Mouse (Mus musculus): ENCODE measurements around the gene Hoxb3. TPM values are rescaled to one million over a fixed set of nuclear protein-coding genes. Genes with fewer than 3 reads are reported as not detected.

Hoxb3 gene
- polyA plus RNA-seq, 1 experiment from 2014 or later, result 1.1 TPM

GRCm38 (mm10) chr11:96344061-96344877 lies 21.1 kb downstream of the Hoxb3 start:
- Histone ChIP-seq H3K36me3 (ENCODE audit: inconsistent target) (no peaks in the 10 kb centered on the region), H3K4me3 (ENCODE audit: inconsistent target) (no peak overlapping the region), H3K27ac (no peak overlapping the region), H3K79me2 (ENCODE audit: inconsistent target) (no peaks in the 10 kb centered on the region)
- WGBS (ENCODE audit: missing documents), result 95% methylated on average over 40 of the region's 40 CpGs

- WGBS (ENCODE audit: missing documents), result 91% methylated on average over 6 of the region's 6 CpGs
- Histone ChIP-seq H3K36me3 (ENCODE audit: inconsistent target) (no peaks in the 10 kb centered on the region), H3K27ac (no peak overlapping the region), H3K4me3 (ENCODE audit: inconsistent target) (no peak overlapping the region), H3K79me2 (ENCODE audit: inconsistent target) (no peaks in the 10 kb centered on the region)
Measured at GRCm38 (mm10) chr11:96344878-96345159, 21.7 kb downstream of the Hoxb3 start.

GRCm38 (mm10) chr11:96345220-96345892 lies 22.2 kb downstream of the Hoxb3 start:
- Histone ChIP-seq H3K27ac (no peak overlapping the region), H3K79me2 (ENCODE audit: inconsistent target) (no peaks in the 10 kb centered on the region), H3K36me3 (ENCODE audit: inconsistent target) (no peaks in the 10 kb centered on the region), H3K4me3 (ENCODE audit: inconsistent target) (no peak overlapping the region)
- WGBS (ENCODE audit: missing documents), result 69% methylated on average over 42 of the region's 56 CpGs

- Histone ChIP-seq H3K36me3 (ENCODE audit: inconsistent target) (no peaks in the 10 kb centered on the region), H3K79me2 (ENCODE audit: inconsistent target) (no peaks in the 10 kb centered on the region), H3K27ac (no peak overlapping the region), H3K4me3 (ENCODE audit: inconsistent target) (no peak overlapping the region)
- WGBS (ENCODE audit: missing documents), result 80% methylated on average over 34 of the region's 45 CpGs
Measured at GRCm38 (mm10) chr11:96345893-96346806, 23.0 kb downstream of the Hoxb3 start.

GRCm38 (mm10) chr11:96346916-96347520 lies 23.9 kb downstream of the Hoxb3 start:
- 100% methylated on average over 5 of the region's 5 CpGs for WGBS (ENCODE audit: missing documents)
- Histone ChIP-seq H3K79me2 (ENCODE audit: inconsistent target) (no peaks in the 10 kb centered on the region), H3K4me3 (ENCODE audit: inconsistent target) (no peak overlapping the region), H3K27ac (no peak overlapping the region), H3K36me3 (ENCODE audit: inconsistent target) (no peaks in the 10 kb centered on the region)

- 60% methylated on average over 4 of the region's 4 CpGs for WGBS (ENCODE audit: missing documents)
- H3K79me2 ChIP-seq (ENCODE audit: inconsistent target), result no peaks in the 10 kb centered on the region
- H3K27ac ChIP-seq, result no peak overlapping the region
- H3K4me3 ChIP-seq (ENCODE audit: inconsistent target), result no peak overlapping the region
- no peaks in the 10 kb centered on the region for H3K36me3 ChIP-seq (ENCODE audit: inconsistent target)
Measured at GRCm38 (mm10) chr11:96347717-96348116, 24.6 kb downstream of the Hoxb3 start.

GRCm38 (mm10) chr11:96348141-96348928 lies 25.2 kb downstream of the Hoxb3 start:
- Histone ChIP-seq H3K27ac (no peak overlapping the region), H3K79me2 (ENCODE audit: inconsistent target) (no peaks in the 10 kb centered on the region), H3K36me3 (ENCODE audit: inconsistent target) (no peaks in the 10 kb centered on the region), H3K4me3 (ENCODE audit: inconsistent target) (no peak overlapping the region)
- 61% methylated on average over 17 of the region's 21 CpGs for WGBS (ENCODE audit: missing documents)

- H3K27ac ChIP-seq, result no peak overlapping the region
- no peak overlapping the region for H3K4me3 ChIP-seq (ENCODE audit: inconsistent target)
- no peaks in the 10 kb centered on the region for H3K36me3 ChIP-seq (ENCODE audit: inconsistent target)
- no peaks in the 10 kb centered on the region for H3K79me2 ChIP-seq (ENCODE audit: inconsistent target)
- WGBS (ENCODE audit: missing documents), result 92% methylated on average over 3 of the region's 3 CpGs
Measured at GRCm38 (mm10) chr11:96348988-96349387, 25.9 kb downstream of the Hoxb3 start.

GRCm38 (mm10) chr11:96349491-96350340 lies 26.6 kb downstream of the Hoxb3 start:
- Histone ChIP-seq H3K4me3 (ENCODE audit: inconsistent target) (no peak overlapping the region), H3K27ac (no peak overlapping the region), H3K36me3 (ENCODE audit: inconsistent target) (no peaks in the 10 kb centered on the region), H3K79me2 (ENCODE audit: inconsistent target) (no peaks in the 10 kb centered on the region)
- 82% methylated on average over 14 of the region's 14 CpGs for WGBS (ENCODE audit: missing documents)

- Histone ChIP-seq H3K27ac (no peak within 1 kb of the TSS), H3K4me3 (ENCODE audit: inconsistent target) (no peak within 1 kb of the TSS), H3K36me3 (ENCODE audit: inconsistent target) (no peaks in the 10 kb centered on the region), H3K79me2 (ENCODE audit: inconsistent target) (no peaks in the 10 kb centered on the region)
- 92% methylated on average over 2 of the region's 2 CpGs for WGBS (ENCODE audit: missing documents)
Measured at GRCm38 (mm10) chr11:96350341-96350624, 27.2 kb downstream of the Hoxb3 start, which contains the start of gene Hoxb2. TSS of gene Hoxb2 (plus strand) at chr11:96350525.

GRCm38 (mm10) chr11:96350791-96351190 lies 27.7 kb downstream of the Hoxb3 start:
- Histone ChIP-seq H3K4me3 (ENCODE audit: inconsistent target) (no peak overlapping the region), H3K79me2 (ENCODE audit: inconsistent target) (no peaks in the 10 kb centered on the region), H3K36me3 (ENCODE audit: inconsistent target) (no peaks in the 10 kb centered on the region), H3K27ac (no peak overlapping the region)
- WGBS (ENCODE audit: missing documents), result 92% methylated on average over 2 of the region's 2 CpGs

GRCm38 (mm10) chr11:96351312-96351711 lies 28.2 kb downstream of the Hoxb3 start:
- WGBS (ENCODE audit: missing documents), result 73% methylated on average over 5 of the region's 11 CpGs
- Histone ChIP-seq H3K36me3 (ENCODE audit: inconsistent target) (no peaks in the 10 kb centered on the region), H3K4me3 (ENCODE audit: inconsistent target) (no peak overlapping the region), H3K27ac (no peak overlapping the region), H3K79me2 (ENCODE audit: inconsistent target) (no peaks in the 10 kb centered on the region)

- Histone ChIP-seq H3K79me2 (ENCODE audit: inconsistent target) (no peaks in the 10 kb centered on the region), H3K27ac (no peak overlapping the region)
- 6% methylated on average over 22 of the region's 22 CpGs for WGBS (ENCODE audit: missing documents)
Measured at GRCm38 (mm10) chr11:96351831-96352230, 28.7 kb downstream of the Hoxb3 start.

More at GRCm38 (mm10) chr11:96351831-96352230, 28.7 kb downstream of the Hoxb3 start:
- Histone ChIP-seq H3K36me3 (ENCODE audit: inconsistent target) (no peaks in the 10 kb centered on the region), H3K4me3 (ENCODE audit: inconsistent target) (no peak overlapping the region)

Data from macrophage (primary cell).